Mouse (Mus musculus) forebrain, embryonic 12.5 days (tissue): ENCODE measurements around the gene Vdac1. TPM values are rescaled to one million over a fixed set of nuclear protein-coding genes. Genes with fewer than 3 reads are reported as not detected.

Source experiments
- ATAC-seq: fragments of 200-750 bp; cut with Nextera tagmentation; 2 replicates; pipeline ENCODE4 v1.8.0; 2017; ENCODE audit warnings: moderate TSS enrichment; ENCODE audit not compliant: low FRiP score
- H3K27ac ChIP-seq: fragments of 300-500 bp; sonication (generic); 2 replicates; pipeline ENCODE4 v1.5.1; 2016; ENCODE audit warnings: mild to moderate bottlenecking
- H3K27me3 ChIP-seq: fragments of 300-500 bp; sonication (generic); 2 replicates; pipeline ENCODE4 v1.6.1; 2016; ENCODE audit warnings: mild to moderate bottlenecking
- H3K36me3 ChIP-seq: fragments of 300-500 bp; sonication (generic); replicated peaks from 2 replicates; pipeline ENCODE4 v1.6.1; 2016; ENCODE audit warnings: mild to moderate bottlenecking
- H3K4me1 ChIP-seq: fragments of 300-500 bp; sonication (generic); 2 replicates; pipeline ENCODE4 v1.6.1; 2016
- H3K4me2 ChIP-seq: fragments of 300-500 bp; sonication (generic); 2 replicates; pipeline ENCODE4 v1.6.1; 2016; ENCODE audit warnings: mild to moderate bottlenecking, moderate library complexity
- H3K4me3 ChIP-seq: fragments of 300-500 bp; sonication (generic); replicated peaks from 2 replicates; pipeline ENCODE4 v1.5.1; 2016; ENCODE audit warnings: mild to moderate bottlenecking
- H3K9ac ChIP-seq: fragments of 300-500 bp; sonication (generic); 2 replicates; pipeline ENCODE4 v1.6.1; 2016; ENCODE audit warnings: mild to moderate bottlenecking
- H3K9me3 ChIP-seq: fragments of 300-500 bp; sonication (generic); 2 replicates; pipeline ENCODE4 v1.6.1; 2016
- WGBS: fragments of 180-500 bp; shearing (Covaris S2); methylation state at CpG from one replicate; pipeline ENCODE4 v1.1.7; 2016; 5-methylcytosine and 5-hydroxymethylcytosine counted together
- polyA plus RNA-seq: library from polyadenylated mRNA; unstranded; fragments of >200 nt; fragmentation: Nextera tagmentation; extraction: Ambion mirVana; gene quantifications from 2 replicates; pipeline ENCODE4 v1.2.1, GENCODE M21; 2016

Gene Vdac1
- polyA plus RNA-seq, 1 experiment from 2014 or later: 206 TPM

DNA sequence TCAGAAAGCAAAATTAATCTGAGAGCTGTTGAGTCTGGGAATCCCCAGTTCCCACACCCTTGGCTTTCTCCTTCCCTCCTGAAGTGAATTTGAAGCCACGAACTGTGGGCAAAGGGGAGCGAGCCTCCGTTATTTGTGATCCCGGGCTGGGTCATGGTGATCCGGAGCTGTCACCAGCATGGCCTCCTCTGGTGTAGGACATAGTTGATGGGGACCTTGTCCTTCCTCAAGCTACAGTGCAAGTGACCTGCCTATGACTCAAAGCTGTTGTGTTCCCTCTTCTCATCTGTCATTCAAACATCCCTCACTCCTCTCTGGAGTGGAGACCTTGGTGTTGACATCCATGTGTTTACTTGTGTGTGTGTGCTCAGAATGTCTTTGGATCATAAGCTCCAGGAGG, 74.8 kb downstream of the Vdac1 start:
- Histone ChIP-seq H3K27me3 (peaks cover 9% of the 10 kb centered on the region), H3K9me3 (0 out of 2 replicates have a peak, but pooled peaks cover 4% of the 10 kb centered on the region), H3K9ac (no peak overlapping the region), H3K4me3 (no peak overlapping the region), H3K4me2 (no peak overlapping the region), H3K36me3 (no peaks in the 10 kb centered on the region), H3K4me1 (no peaks in the 10 kb centered on the region; the same call in 1 of the 2 replicates), H3K27ac (no peak overlapping the region)
- WGBS: 94% methylated on average over 5 of the region's 5 CpGs
- ATAC-seq: no peak

DNA sequence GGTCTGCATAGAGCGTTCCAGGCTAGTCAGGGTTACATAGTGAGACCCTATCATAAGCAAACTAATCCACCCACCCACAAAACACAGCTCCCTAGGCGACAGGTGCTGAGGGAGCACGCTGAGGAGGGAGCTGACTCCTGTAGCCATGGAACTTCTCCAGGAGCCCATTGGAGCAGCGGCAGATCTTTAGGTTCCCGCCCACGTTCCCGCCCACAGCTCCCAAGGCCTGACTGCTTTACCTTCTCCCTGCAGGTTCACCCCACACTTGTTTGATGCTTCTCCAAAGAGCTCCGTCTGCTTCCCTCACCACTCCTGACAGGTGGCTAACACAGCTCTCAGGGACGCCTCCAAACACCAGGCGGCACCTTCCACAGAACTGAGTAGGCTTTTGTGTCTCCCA, 76.5 kb downstream of the Vdac1 start:
- H3K4me3 ChIP-seq: no peak overlapping the region
- peaks cover 9% of the 10 kb centered on the region for H3K27me3 ChIP-seq
- no peak overlapping the region for H3K9ac ChIP-seq
- no peaks in the 10 kb centered on the region for H3K36me3 ChIP-seq
- no peak for ATAC-seq
- H3K4me1 ChIP-seq: no peaks in the 10 kb centered on the region
- H3K4me2 ChIP-seq: no peak overlapping the region
- H3K27ac ChIP-seq: no peak overlapping the region
- whole genome bisulfite sequencing: 22% methylated on average over 10 of the region's 10 CpGs
- H3K9me3 ChIP-seq: 0 out of 2 replicates have a peak, but pooled peaks cover under 1% of the 10 kb centered on the region

Other genes starting within 250 kb of the Vdac1 start
- gene Olfr1373, start 215.3 kb upstream of the Vdac1 start, polyA plus RNA-seq: not detected in 2 replicates
- gene Olfr1371, start 146.9 kb upstream of the Vdac1 start, polyA plus RNA-seq: not detected in 2 replicates
- gene Skp1a, start 128.9 kb upstream of the Vdac1 start, polyA plus RNA-seq: 958 and 1,041 TPM in 2 replicates
- gene Tcf7, start 77.8 kb upstream of the Vdac1 start, polyA plus RNA-seq: 5.4 TPM in 2 replicates
- 147 and 148 TPM in 2 replicates for gene 9530068E07Rik, start 35.6 kb downstream of the Vdac1 start, polyA plus RNA-seq